Mouse (Mus musculus): ENCODE measurements around the gene Rab3ip.

DNA sequence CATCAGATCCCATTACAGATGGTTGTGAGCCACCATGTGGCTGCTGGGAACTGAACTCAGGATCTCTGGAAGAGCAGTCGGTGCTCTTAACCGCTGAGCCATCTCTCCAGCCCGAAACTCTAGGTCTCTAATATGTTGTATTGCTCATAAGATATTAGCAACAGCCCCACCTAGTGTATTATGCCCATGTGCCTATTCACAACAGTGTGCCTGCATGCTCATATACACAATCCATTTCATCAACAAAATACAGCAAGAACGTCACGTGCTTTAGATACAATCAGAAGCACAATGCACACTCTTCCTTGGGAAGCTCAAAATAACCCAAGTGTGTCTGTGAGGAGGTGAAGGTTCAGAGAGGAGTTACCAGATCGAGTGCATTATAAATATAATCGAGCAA, 16.8 kb downstream of the Rab3ip start:
- TF ChIP-seq EP300 (IDR thresholded peaks at IDR 0.05): no peak
- TF ChIP-seq CTCF (IDR thresholded peaks at IDR 0.05): 0 out of 2 replicates have a peak, but pooled peaks have one; percentile 9
